Mouse (Mus musculus) heart, embryonic 16.5 days (tissue): ENCODE data around the gene Rhbdf2. TPM values are rescaled to one million over a fixed set of nuclear protein-coding genes. Genes with fewer than 3 reads are reported as not detected.
"Not testable (repeated sequence)": the region's sequence is repeated elsewhere in the genome, so short reads cannot be mapped to it uniquely, and the experiment has no call there.

Experiments
- ATAC-seq: fragments of 200-750 bp; cut with Nextera tagmentation; replicated peaks from 2 replicates; pipeline ENCODE4 v1.8.0; 2017; ENCODE audit warnings: moderate number of reproducible peaks; ENCODE audit not compliant: insufficient read depth, low FRiP score; ENCODE audit errors: extremely low read depth
- H3K27ac ChIP-seq: fragments of 300-500 bp; sonication (generic); 2 replicates; pipeline ENCODE4 v1.5.1; 2014; ENCODE audit warnings: mild to moderate bottlenecking, low read length, control low read depth, moderate library complexity
- H3K27me3 ChIP-seq: fragments of 300-500 bp; sonication (generic); 2 replicates; pipeline ENCODE4 v1.6.1; 2014; ENCODE audit warnings: low read length, mixed read lengths; ENCODE audit not compliant: control insufficient read depth, insufficient read depth
- H3K36me3 ChIP-seq: fragments of 300-500 bp; sonication (generic); 2 replicates; pipeline ENCODE4 v1.6.1; 2014; ENCODE audit not compliant: control insufficient read depth, insufficient read depth
- H3K4me1 ChIP-seq: fragments of 300-500 bp; sonication (generic); 2 replicates; pipeline ENCODE4 v1.6.1; 2014; ENCODE audit warnings: low read length, mixed read lengths; ENCODE audit not compliant: control insufficient read depth, insufficient read depth
- H3K4me2 ChIP-seq: fragments of 300-500 bp; sonication (generic); 2 replicates; pipeline ENCODE4 v1.6.1; 2014; ENCODE audit warnings: low read depth, mild to moderate bottlenecking, control low read depth, low read length
- H3K4me3 ChIP-seq: fragments of 300-500 bp; sonication (generic); 2 replicates; pipeline ENCODE4 v1.5.1; 2014; ENCODE audit warnings: mild to moderate bottlenecking, control low read depth, low read length
- H3K9ac ChIP-seq: fragments of 300-500 bp; sonication (generic); 2 replicates; pipeline ENCODE4 v1.6.1; 2014; ENCODE audit warnings: low read length, control low read depth
- H3K9me3 ChIP-seq: fragments of 300-500 bp; sonication (generic); replicated peaks from 2 replicates; pipeline ENCODE4 v1.6.1; 2016; ENCODE audit warnings: low read length; ENCODE audit not compliant: control insufficient read depth
- WGBS: fragments of 180-500 bp; shearing (Covaris S2); extraction: QIAGEN DNeasy Blood & Tissue Kit; methylation state at CpG from one replicate; pipeline ENCODE4 v1.1.7; 2014; 5-methylcytosine and 5-hydroxymethylcytosine counted together
- polyA plus RNA-seq: library from polyadenylated mRNA; unstranded; fragments of >200 nt; fragmentation: Nextera tagmentation; extraction: Ambion mirVana; gene quantifications from 2 replicates; pipeline ENCODE4 v1.2.1, GENCODE M21; 2015

Rhbdf2 gene
- polyA plus RNA-seq, 1 experiment from 2014 or later = 9.9 TPM

GRCm38 (mm10) chr11:116618666-116619065, 8.2 kb downstream of the Rhbdf2 start:
- Histone ChIP-seq H3K4me2 (no peak overlapping the region), H3K9ac (no peak overlapping the region), H3K9me3 (no peaks in the 10 kb centered on the region), H3K36me3 (no peaks in the 10 kb centered on the region), H3K27me3 (no peaks in the 10 kb centered on the region), H3K4me3 (no peak overlapping the region), H3K27ac (no peak overlapping the region), H3K4me1 (peaks cover 64% of the 10 kb centered on the region)
- ATAC-seq = no peak
- 85% methylated on average over 7 of the region's 7 CpGs for WGBS

DNA sequence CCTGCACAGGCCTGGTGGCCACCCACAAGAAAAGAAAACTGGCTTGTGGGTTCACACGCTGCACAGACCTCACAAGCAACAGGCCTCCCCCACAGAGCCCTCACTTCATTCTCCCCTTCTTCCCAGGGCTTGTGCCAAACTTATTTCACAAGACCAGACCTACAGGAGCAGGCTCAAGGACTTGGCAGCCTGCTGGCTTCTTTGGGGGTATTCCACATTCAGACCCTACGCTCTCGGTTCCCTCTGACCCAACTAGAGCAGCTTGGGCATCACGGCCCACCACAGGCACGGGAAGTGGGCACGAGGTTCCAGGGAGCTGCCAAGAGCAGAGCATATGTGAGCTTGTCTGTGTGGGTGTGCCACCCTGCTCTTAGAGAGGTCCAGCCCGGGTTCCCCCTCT, 9.2 kb downstream of the Rhbdf2 start:
- Histone ChIP-seq H3K27ac (0 out of 2 replicates have a peak overlapping the region, but pooled peaks have one; percentile 9), H3K4me3 (no peak overlapping the region), H3K4me2 (no peak overlapping the region), H3K4me1 (peaks cover 58% of the 10 kb centered on the region), H3K9ac (no peak overlapping the region), H3K27me3 (no peaks in the 10 kb centered on the region), H3K9me3 (no peaks in the 10 kb centered on the region), H3K36me3 (no peaks in the 10 kb centered on the region)
- no peak for ATAC-seq
- WGBS = 80% methylated on average over 7 of the region's 7 CpGs

GRCm38 (mm10) chr11:116616438-116617118, 10.2 kb downstream of the Rhbdf2 start:
- Histone ChIP-seq H3K9me3 (no peaks in the 10 kb centered on the region), H3K27me3 (no peaks in the 10 kb centered on the region), H3K9ac (no peak overlapping the region), H3K36me3 (no peaks in the 10 kb centered on the region), H3K4me2 (peak overlapping the region; percentile 7; the same call in 1 of the 2 replicates), H3K27ac (peak overlapping the region; percentile 28), H3K4me3 (no peak overlapping the region), H3K4me1 (peaks cover 48% of the 10 kb centered on the region)
- WGBS = 72% methylated on average over 10 of the region's 10 CpGs
- no peak for ATAC-seq

DNA sequence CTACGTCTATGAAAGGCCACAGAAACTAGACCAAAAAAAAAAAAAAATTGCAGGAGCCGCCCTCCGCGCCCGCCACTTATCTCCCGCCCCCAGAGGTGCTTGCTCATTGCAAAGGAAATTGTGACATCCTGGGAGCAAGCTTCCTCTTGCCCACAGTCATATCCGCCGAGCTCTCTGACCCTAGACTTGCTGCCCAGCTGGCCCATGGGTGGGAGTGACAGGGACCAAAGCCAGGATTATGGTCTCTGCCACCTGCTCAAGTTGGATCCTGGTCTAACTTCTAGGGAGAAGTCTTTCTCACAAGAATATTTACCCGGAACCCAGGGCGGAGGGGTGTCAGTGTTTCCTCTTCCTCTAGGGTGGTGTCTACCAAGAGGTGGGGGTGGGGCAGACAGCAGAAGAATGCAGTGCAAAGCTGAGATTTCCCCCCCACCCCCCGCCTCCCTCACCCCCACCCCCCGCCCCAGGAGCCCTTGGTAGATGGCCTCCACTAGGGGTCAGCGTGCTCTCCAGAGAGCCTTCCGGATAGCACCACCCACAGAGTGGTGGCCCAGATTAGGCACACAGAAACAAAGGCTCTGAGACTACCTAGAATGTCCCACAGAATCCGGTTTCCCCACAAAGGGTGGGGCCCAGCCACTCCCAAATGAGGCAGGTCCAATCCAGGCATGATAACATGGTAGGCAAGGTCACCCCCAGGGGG, 10.9 kb downstream of the Rhbdf2 start:
- no peaks in the 10 kb centered on the region for H3K9me3 ChIP-seq

GRCm38 (mm10) chr11:116613234-116613633, 13.6 kb downstream of the Rhbdf2 start:
- ATAC-seq = no peak
- H3K9me3 ChIP-seq = no peaks in the 10 kb centered on the region
- H3K9ac ChIP-seq = no peak overlapping the region
- no peak overlapping the region for H3K4me2 ChIP-seq
- no peaks in the 10 kb centered on the region for H3K36me3 ChIP-seq
- H3K27ac ChIP-seq = no peak overlapping the region
- H3K27me3 ChIP-seq = no peaks in the 10 kb centered on the region
- H3K4me1 ChIP-seq = peaks cover 27% of the 10 kb centered on the region
- WGBS = 76% methylated on average over 6 of the region's 6 CpGs
- no peak overlapping the region for H3K4me3 ChIP-seq

More for the DNA sequence above, 10.9 kb downstream of the Rhbdf2 start:
- H3K4me1 ChIP-seq = peaks cover 41% of the 10 kb centered on the region
- H3K9ac ChIP-seq = 0 out of 2 replicates have a peak overlapping the region, but pooled peaks have one; percentile 3
- WGBS = 33% methylated on average over 15 of the region's 15 CpGs
- H3K27ac ChIP-seq = peak overlapping the region; percentile 50
- H3K27me3 ChIP-seq = no peaks in the 10 kb centered on the region
- H3K36me3 ChIP-seq = no peaks in the 10 kb centered on the region
- no peak overlapping the region for H3K4me3 ChIP-seq
- peak overlapping the region; percentile 31 for H3K4me2 ChIP-seq
- ATAC-seq = peak; percentile 34

DNA sequence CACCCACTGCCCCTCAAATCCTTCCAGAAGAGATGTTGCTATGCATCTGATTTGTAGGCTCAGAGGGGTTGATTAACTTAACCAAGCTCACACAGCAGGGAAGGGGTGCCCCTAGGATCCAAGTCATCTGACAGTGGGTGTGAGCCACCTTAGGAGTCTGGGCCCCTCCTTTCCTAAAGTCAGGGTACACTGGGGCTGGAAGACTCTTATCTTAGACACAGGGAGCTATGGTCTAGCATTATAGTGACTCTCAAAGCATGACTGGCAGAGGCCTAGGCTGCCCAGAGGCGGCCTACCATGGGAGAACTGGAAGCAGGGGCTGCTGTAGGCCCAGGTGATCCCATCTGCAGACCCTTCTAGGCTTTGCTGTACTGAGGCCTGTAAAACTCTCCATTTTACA, 14.3 kb downstream of the Rhbdf2 start:
- WGBS = 92% methylated on average over 1 of the region's 1 CpGs
- no peak overlapping the region for H3K9ac ChIP-seq
- no peak overlapping the region for H3K27ac ChIP-seq
- H3K9me3 ChIP-seq = no peaks in the 10 kb centered on the region
- no peaks in the 10 kb centered on the region for H3K36me3 ChIP-seq
- ATAC-seq = no peak
- H3K4me2 ChIP-seq = no peak overlapping the region
- H3K4me1 ChIP-seq = peaks cover 26% of the 10 kb centered on the region
- H3K27me3 ChIP-seq = no peaks in the 10 kb centered on the region
- H3K4me3 ChIP-seq = no peak overlapping the region

DNA sequence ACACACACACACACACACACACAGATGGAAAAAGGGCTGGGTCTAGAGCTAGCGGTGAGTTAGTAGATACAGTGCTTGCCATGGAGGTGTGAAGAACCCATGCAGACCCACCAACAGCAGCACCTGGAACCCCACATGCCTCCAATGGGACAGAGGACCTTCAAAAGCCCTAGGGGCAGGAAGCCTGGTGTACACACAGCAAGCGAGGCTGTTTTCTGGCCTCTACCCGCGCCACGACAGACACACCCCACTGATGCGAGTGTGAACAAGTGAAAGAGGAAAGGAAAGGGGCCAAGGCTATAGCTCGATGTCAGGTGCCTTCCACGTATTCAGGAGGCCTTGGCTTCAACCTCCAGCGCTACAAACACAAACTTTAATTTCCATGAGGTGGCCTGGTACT, 14.9 kb downstream of the Rhbdf2 start:
- no peaks in the 10 kb centered on the region for H3K27me3 ChIP-seq
- ATAC-seq = no peak
- 88% methylated on average over 9 of the region's 9 CpGs for WGBS

GRCm38 (mm10) chr11:116611168-116611567, 15.7 kb downstream of the Rhbdf2 start:
- not testable (repeated sequence) for H3K4me2 ChIP-seq, ATAC-seq, H3K36me3 ChIP-seq, H3K9ac ChIP-seq, H3K4me3 ChIP-seq, H3K9me3 ChIP-seq, H3K27me3 ChIP-seq, H3K27ac ChIP-seq
- peaks cover 19% of the 10 kb centered on the region; the same call in 1 of the 2 replicates for H3K4me1 ChIP-seq
- 83% methylated on average over 9 of the region's 9 CpGs for WGBS

More for the DNA sequence above, 14.9 kb downstream of the Rhbdf2 start:
- peaks cover 4% of the 10 kb centered on the region for H3K36me3 ChIP-seq
- no peak overlapping the region for H3K9ac ChIP-seq
- no peak overlapping the region for H3K4me2 ChIP-seq
- peaks cover 24% of the 10 kb centered on the region for H3K4me1 ChIP-seq
- H3K27ac ChIP-seq = no peak overlapping the region
- H3K9me3 ChIP-seq = no peaks in the 10 kb centered on the region
- H3K4me3 ChIP-seq = no peak overlapping the region

DNA sequence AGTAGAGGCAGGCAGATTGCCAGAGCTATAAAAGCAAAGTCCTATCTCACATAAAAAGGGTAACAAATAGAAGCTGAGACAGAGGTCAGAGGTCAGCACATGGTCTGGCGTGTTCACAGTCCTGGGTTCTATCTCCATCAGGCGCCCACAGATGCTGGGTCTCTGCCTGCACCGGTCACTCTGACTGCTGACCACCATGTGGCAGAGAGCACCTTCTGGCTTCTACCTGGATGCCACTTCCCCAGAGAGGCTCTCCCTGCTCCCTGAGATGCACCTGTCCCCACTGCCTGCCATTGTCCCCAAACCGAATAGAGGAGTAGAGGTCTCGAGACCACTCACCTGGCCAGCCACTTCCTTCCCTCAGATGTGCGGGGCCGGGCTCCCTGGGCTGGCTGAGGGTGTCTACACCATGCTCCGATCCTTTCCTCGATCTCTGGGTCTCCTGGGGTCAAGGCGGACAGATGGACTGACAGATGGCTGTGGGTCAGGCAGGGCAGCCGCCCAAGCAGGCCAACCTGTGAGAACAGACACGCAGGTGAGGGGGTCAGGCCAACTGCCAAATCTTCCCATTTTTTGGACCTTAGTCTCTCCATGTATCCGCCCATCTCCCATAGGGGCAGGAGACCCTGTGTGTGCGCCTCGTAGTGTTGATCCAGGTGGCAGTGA, 16.7 kb downstream of the Rhbdf2 start:
- H3K27me3 ChIP-seq = no peaks in the 10 kb centered on the region
- H3K9ac ChIP-seq = no peak overlapping the region
- ATAC-seq = no peak
- WGBS = 83% methylated on average over 15 of the region's 15 CpGs
- H3K4me3 ChIP-seq = no peak overlapping the region
- peaks cover 5% of the 10 kb centered on the region for H3K36me3 ChIP-seq
- H3K4me1 ChIP-seq = peaks cover 10% of the 10 kb centered on the region; the same call in 1 of the 2 replicates
- H3K27ac ChIP-seq = no peak overlapping the region
- H3K4me2 ChIP-seq = no peak overlapping the region
- no peaks in the 10 kb centered on the region for H3K9me3 ChIP-seq
